ENCODE assay signal across 29 mouse cellular contexts in the genomic region with DNA sequence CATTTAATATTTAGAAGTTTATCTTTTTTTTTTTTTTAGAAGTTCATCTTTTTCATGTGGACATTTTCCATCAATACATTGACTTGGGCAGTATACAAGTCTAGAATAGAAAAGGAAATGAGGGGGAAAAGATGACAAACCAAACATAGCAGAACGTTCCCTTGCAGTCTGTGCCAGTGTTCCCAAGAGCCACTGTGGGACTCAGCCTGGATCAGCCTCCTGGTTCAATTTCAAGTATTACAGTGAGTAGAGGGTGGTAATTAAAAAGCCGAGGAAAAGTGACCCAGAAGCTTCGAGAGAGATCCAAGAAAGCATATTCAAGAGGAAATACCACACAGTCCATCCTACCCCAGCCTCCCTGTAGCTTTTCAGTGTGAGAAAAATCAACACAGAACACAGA. TPM values are rescaled to one million over a fixed set of nuclear protein-coding genes. Genes with fewer than 3 reads are reported as not detected.
DNase-seq lines count a peak whose midpoint lies in the region; ATAC-seq and TF ChIP-seq lines count a peak whose summit lies in the region.
"Had no signal": no experiment of that assay in that cellular context is flagged by ENCODE, and none has a peak within 500 bp of the region (broad histone marks: within the 10 kb centered on the region; RNA-seq: fewer than 3 reads in every experiment).

No protein-coding gene starts in this region.

- no peak for ATAC-seq in heart, embryonic 11.5 days (replicated peaks; ENCODE audit: insufficient number of reproducible peaks, low FRiP score, low TSS enrichment)
- no peak for ATAC-seq in kidney, embryonic 14.5 days (ENCODE audit: low FRiP score, low TSS enrichment)
- ATAC-seq in lung, postnatal 0 days = no peak
- ATAC-seq: forebrain, postnatal 0 days; hindbrain, postnatal 0 days; intestine, embryonic 15.5 days; midbrain, embryonic 16.5 days had no signal

- no peak overlapping the region for H3K9ac ChIP-seq in heart, embryonic 11.5 days (ENCODE audit: low read depth, low read length)
- no peak overlapping the region for H3K9ac ChIP-seq in kidney, embryonic 14.5 days (ENCODE audit: low read depth, low read length)
- H3K9ac ChIP-seq in lung, postnatal 0 days (replicated peaks; ENCODE audit: low read depth) = no peak overlapping the region
- H3K9ac ChIP-seq: embryonic facial prominence, embryonic 15.5 days; forebrain, embryonic 12.5 days; forebrain, postnatal 0 days; hindbrain, embryonic 12.5 days; intestine, embryonic 15.5 days; limb, embryonic 13.5 days had no signal

- H3K9me3 ChIP-seq in heart, embryonic 10.5 days = no peaks in the 10 kb centered on the region
- no peaks in the 10 kb centered on the region for H3K9me3 ChIP-seq in heart, embryonic 11.5 days (replicated peaks; ENCODE audit: control insufficient read depth, low read length)
- H3K9me3 ChIP-seq in kidney, embryonic 14.5 days (ENCODE audit: control insufficient read depth, low read length) = no peaks in the 10 kb centered on the region
- H3K9me3 ChIP-seq in lung, postnatal 0 days (ENCODE audit: low read length) = no peaks in the 10 kb centered on the region
- H3K9me3 ChIP-seq: embryonic facial prominence, embryonic 10.5 days; embryonic facial prominence, embryonic 15.5 days; forebrain, embryonic 12.5 days; hindbrain, embryonic 12.5 days; intestine, embryonic 15.5 days; limb, embryonic 13.5 days had no signal

- no peak for DNase-seq in heart, embryonic 10.5 days (ENCODE audit: low spot score)
- DNase-seq in kidney, adult 2 months = no peak
- DNase-seq in lung, postnatal 0 days (ENCODE audit: low spot score) = no peak
- DNase-seq in lung, postnatal 4 days = no peak
- no peak for DNase-seq in adrenal gland, adult 18-20 months (ENCODE audit: low spot score in 2 of 2)
- DNase-seq: adrenal gland, postnatal 36 days; B cell, adult 2 months; cerebellum, adult 2 months; cerebellum, postnatal 14 days; forebrain, postnatal 0 days; gastrocnemius, postnatal 10 days; kidney, postnatal 10 days; layer of hippocampus, adult 9-11 months; lung, postnatal 14 days; spleen, adult 18-20 months; thymus, postnatal 14 days had no signal

- H3K4me3 ChIP-seq in heart, embryonic 10.5 days = no peak overlapping the region
- no peak overlapping the region for H3K4me3 ChIP-seq in heart, embryonic 11.5 days (ENCODE audit: low read depth, low read length)
- no peak overlapping the region for H3K4me3 ChIP-seq in kidney, adult 2 months (ENCODE audit: insufficient read depth, low read depth, low read length)
- no peak overlapping the region for H3K4me3 ChIP-seq in kidney, embryonic 14.5 days (ENCODE audit: low read length)
- no peak overlapping the region for H3K4me3 ChIP-seq in lung, postnatal 0 days (ENCODE audit: low read depth, low read length)
- H3K4me3 ChIP-seq: embryonic facial prominence, embryonic 10.5 days; embryonic facial prominence, embryonic 15.5 days; forebrain, embryonic 12.5 days; hindbrain, embryonic 12.5 days; intestine, embryonic 15.5 days; limb, embryonic 13.5 days had no signal

- no peak for TF ChIP-seq EP300 in lung, postnatal 0 days (IDR thresholded peaks at IDR 0.05)

- 68% methylated on average over 3 of the region's 3 CpGs for WGBS in heart, embryonic 10.5 days
- WGBS in heart, embryonic 11.5 days (ENCODE audit: insufficient replicate concordance) = 77% methylated on average over 3 of the region's 3 CpGs
- 51% methylated on average over 3 of the region's 3 CpGs for WGBS in kidney, adult 2 months
- 67% methylated on average over 3 of the region's 3 CpGs for WGBS in kidney, embryonic 14.5 days
- WGBS in lung, postnatal 0 days = 62% methylated on average over 3 of the region's 3 CpGs

- no peak for TF ChIP-seq CTCF in kidney, adult 2 months (conservative IDR thresholded peaks at IDR 0.05; ENCODE audit: insufficient read depth, insufficient read length, low read depth, low read length)
- no peak for TF ChIP-seq CTCF in lung, postnatal 0 days (IDR thresholded peaks at IDR 0.05)

- peaks cover 21% of the 10 kb centered on the region for H3K4me1 ChIP-seq in heart, embryonic 10.5 days
- H3K4me1 ChIP-seq in heart, embryonic 11.5 days (ENCODE audit: control insufficient read depth, insufficient read depth, low read length) = peaks cover 10% of the 10 kb centered on the region
- H3K4me1 ChIP-seq in kidney, adult 2 months (ENCODE audit: control insufficient read depth, insufficient read depth, low read length) = 0 out of 2 replicates have a peak, but pooled peaks cover 2% of the 10 kb centered on the region
- no peaks in the 10 kb centered on the region for H3K4me1 ChIP-seq in kidney, embryonic 14.5 days (ENCODE audit: control insufficient read depth, insufficient read depth, low read length)
- peaks cover 9% of the 10 kb centered on the region for H3K4me1 ChIP-seq in lung, postnatal 0 days (ENCODE audit: insufficient read depth, low read depth, low read length)
- H3K4me1 ChIP-seq: embryonic facial prominence, embryonic 10.5 days; embryonic facial prominence, embryonic 15.5 days; forebrain, embryonic 12.5 days; hindbrain, embryonic 12.5 days; intestine, embryonic 15.5 days; limb, embryonic 13.5 days had no signal

- H3K36me3 ChIP-seq in heart, embryonic 10.5 days = no peaks in the 10 kb centered on the region
- H3K36me3 ChIP-seq in heart, embryonic 11.5 days (ENCODE audit: control insufficient read depth, insufficient read depth, low read length) = no peaks in the 10 kb centered on the region
- no peaks in the 10 kb centered on the region for H3K36me3 ChIP-seq in kidney, adult 2 months (ENCODE audit: control insufficient read depth, insufficient read depth, low read length)
- no peaks in the 10 kb centered on the region for H3K36me3 ChIP-seq in kidney, embryonic 14.5 days (ENCODE audit: control insufficient read depth, insufficient read depth, low read length)
- H3K36me3 ChIP-seq in lung, postnatal 0 days (ENCODE audit: insufficient read depth, low read length) = no peaks in the 10 kb centered on the region
- H3K36me3 ChIP-seq: embryonic facial prominence, embryonic 10.5 days; embryonic facial prominence, embryonic 15.5 days; forebrain, embryonic 12.5 days; hindbrain, embryonic 12.5 days; intestine, embryonic 15.5 days; limb, embryonic 13.5 days had no signal

- TF ChIP-seq POLR2A in kidney, adult 2 months (IDR thresholded peaks at IDR 0.05; ENCODE audit: low read depth, low read length) = no peak

- H3K4me2 ChIP-seq in heart, embryonic 11.5 days = no peak overlapping the region
- H3K4me2 ChIP-seq in kidney, embryonic 14.5 days (replicated peaks; ENCODE audit: low read depth, low read length) = no peak overlapping the region
- H3K4me2 ChIP-seq in lung, postnatal 0 days (replicated peaks; ENCODE audit: low read depth, low read length) = no peak overlapping the region
- H3K4me2 ChIP-seq: embryonic facial prominence, embryonic 15.5 days; forebrain, embryonic 12.5 days; hindbrain, embryonic 12.5 days; intestine, embryonic 15.5 days; limb, embryonic 13.5 days; liver, embryonic 11.5 days; midbrain, embryonic 11.5 days had no signal

- peak overlapping the region; percentile 36; the same call in 1 of the 2 replicates for H3K27ac ChIP-seq in heart, embryonic 10.5 days
- H3K27ac ChIP-seq in heart, embryonic 11.5 days (ENCODE audit: low read depth, low read length) = no peak overlapping the region
- H3K27ac ChIP-seq in kidney, adult 2 months (ENCODE audit: insufficient read depth, low read depth, low read length) = 0 out of 2 replicates have a peak overlapping the region, but pooled peaks have one; percentile 39
- no peak overlapping the region for H3K27ac ChIP-seq in kidney, embryonic 14.5 days (ENCODE audit: low read depth, low read length)
- H3K27ac ChIP-seq in lung, postnatal 0 days (ENCODE audit: low read length) = peak overlapping the region; percentile 62
- H3K27ac ChIP-seq: embryonic facial prominence, embryonic 10.5 days; embryonic facial prominence, embryonic 15.5 days; forebrain, embryonic 12.5 days; hindbrain, embryonic 12.5 days; hindbrain, postnatal 0 days; intestine, embryonic 15.5 days; limb, embryonic 13.5 days had no signal

- H3K27me3 ChIP-seq in heart, embryonic 10.5 days (ENCODE audit: insufficient read depth, poor library complexity, severe bottlenecking) = no peaks in the 10 kb centered on the region
- no peaks in the 10 kb centered on the region for H3K27me3 ChIP-seq in heart, embryonic 11.5 days (ENCODE audit: control insufficient read depth, insufficient read depth, low read length)
- H3K27me3 ChIP-seq in kidney, adult 2 months (replicated peaks; ENCODE audit: control insufficient read depth, insufficient read depth, low read length) = no peaks in the 10 kb centered on the region
- no peaks in the 10 kb centered on the region for H3K27me3 ChIP-seq in kidney, embryonic 14.5 days (ENCODE audit: control insufficient read depth, insufficient read depth, low read length)
- H3K27me3 ChIP-seq in lung, postnatal 0 days (replicated peaks; ENCODE audit: insufficient read depth, low read length) = no peaks in the 10 kb centered on the region
- H3K27me3 ChIP-seq: embryonic facial prominence, embryonic 15.5 days; forebrain, embryonic 12.5 days; hindbrain, embryonic 12.5 days; intestine, embryonic 15.5 days; limb, embryonic 13.5 days had no signal

RNA-seq across cellular contexts. Expression of gene Tmtc1, which starts 40.4 kb away (rescaled TPM):
- 1.1 and 1.4 TPM in 2 replicates for polyA plus RNA-seq in heart, embryonic 10.5 days (2016; fragmentation: Nextera tagmentation; extraction: Ambion mirVana)
- 1.4 and 2.7 TPM in 2 replicates for polyA plus RNA-seq in heart, embryonic 11.5 days (2014; fragmentation: Nextera tagmentation; extraction: Ambion mirVana)
- polyA plus RNA-seq in kidney, adult 2 months (2012; rRNA removed) = 10.6 and 11.0 TPM in 2 replicates
- 1.4 and 2.5 TPM in 2 replicates for polyA plus RNA-seq in kidney, embryonic 14.5 days (2014; fragmentation: Nextera tagmentation; extraction: Ambion mirVana)
- polyA plus RNA-seq in lung, postnatal 0 days (2015; fragmentation: Nextera tagmentation; extraction: Ambion mirVana) = 2.2 and 2.7 TPM in 2 replicates
- 10 to 100 TPM; 12.3 to 12.9 TPM for total RNA-seq in adrenal gland, adult 18-20 months (2021)
- total RNA-seq: granulocyte monocyte progenitor cell, adult 5-6 weeks had no signal

Comparison
In these comparisons a context has a peak if more than half of its experiments do, and no peak if none do; other contexts are left out.
1. H3K27ac ChIP-seq: peak in heart, embryonic 10.5 days (single experiment), kidney, adult 2 months (single experiment) and lung, postnatal 0 days (single experiment); none in heart, embryonic 11.5 days (single experiment) and kidney, embryonic 14.5 days (single experiment).